Mouse (Mus musculus): Measurements from ENCODE around the gene Tas2r119. TPM values are rescaled to one million over a fixed set of nuclear protein-coding genes. Genes with fewer than 3 reads are reported as not detected.

Gene Tas2r119
- total RNA-seq, 2 experiments from 2014 or later, result not detected

DNA sequence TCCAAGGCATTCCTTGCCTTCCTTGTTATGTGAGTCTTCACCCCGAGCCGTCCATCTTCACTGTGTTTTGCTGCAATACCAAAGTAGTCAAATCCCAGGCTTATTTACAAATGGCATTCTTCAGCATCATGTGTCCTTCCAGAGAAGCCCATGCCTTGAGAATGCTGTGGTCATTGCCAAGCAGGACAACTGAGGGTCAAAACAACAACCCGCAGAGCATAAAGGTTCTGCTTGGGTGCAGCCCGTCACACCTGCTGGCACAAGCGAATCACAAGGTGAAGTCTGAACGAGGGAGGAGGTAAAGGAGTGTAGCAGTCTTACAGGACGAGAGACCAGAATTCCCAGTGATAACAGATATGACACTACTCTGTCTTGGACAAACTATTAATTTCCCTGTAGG is 45.9 kb downstream of the Tas2r119 start:
- intact Hi-C loops (cut with DNase I), result no loop called here
- no peak for DNase-seq

DNA sequence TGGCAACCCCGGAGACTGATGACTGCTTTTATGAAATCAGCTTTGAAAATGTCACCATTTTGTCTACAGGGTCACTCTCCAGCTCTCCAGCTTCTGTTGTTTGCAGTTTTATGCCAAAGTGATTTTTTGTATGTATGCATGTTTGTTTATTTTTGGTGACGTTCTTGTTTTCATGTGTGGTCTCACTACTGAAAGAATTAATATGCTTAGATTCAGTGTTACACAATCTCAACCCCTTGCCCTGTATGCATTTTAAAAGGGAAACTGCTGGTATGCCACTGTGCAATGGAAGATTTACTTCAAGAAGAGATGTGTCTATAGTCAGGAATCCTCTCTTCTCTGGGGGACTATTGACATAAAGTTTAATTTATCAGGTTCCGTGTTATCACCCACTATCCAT is 48.3 kb downstream of the Tas2r119 start:
- DNase-seq, result no peak
- intact Hi-C loops (cut with DNase I), result no loop called here

DNA sequence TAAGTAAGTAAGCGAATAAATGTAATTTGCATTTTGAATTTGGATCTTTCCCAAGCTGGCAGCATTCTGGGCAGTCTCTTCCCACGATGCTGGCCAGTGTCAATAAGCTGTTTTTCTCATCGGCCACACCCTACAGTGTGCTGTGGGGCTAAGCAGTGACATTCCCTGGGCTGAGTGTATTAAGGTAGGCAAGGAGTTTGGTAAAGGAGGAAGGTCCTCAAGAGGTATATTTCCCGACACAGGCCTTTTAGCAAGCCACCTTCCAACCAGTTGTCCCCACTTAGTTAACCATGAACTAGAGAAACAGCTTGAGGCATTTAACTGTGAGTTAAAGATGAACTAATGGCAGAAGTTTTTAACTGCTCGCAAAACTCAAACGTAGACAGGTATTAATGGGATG is 49.3 kb downstream of the Tas2r119 start:
- intact Hi-C loops (cut with DNase I), result no loop called here
- no peak for DNase-seq

DNA sequence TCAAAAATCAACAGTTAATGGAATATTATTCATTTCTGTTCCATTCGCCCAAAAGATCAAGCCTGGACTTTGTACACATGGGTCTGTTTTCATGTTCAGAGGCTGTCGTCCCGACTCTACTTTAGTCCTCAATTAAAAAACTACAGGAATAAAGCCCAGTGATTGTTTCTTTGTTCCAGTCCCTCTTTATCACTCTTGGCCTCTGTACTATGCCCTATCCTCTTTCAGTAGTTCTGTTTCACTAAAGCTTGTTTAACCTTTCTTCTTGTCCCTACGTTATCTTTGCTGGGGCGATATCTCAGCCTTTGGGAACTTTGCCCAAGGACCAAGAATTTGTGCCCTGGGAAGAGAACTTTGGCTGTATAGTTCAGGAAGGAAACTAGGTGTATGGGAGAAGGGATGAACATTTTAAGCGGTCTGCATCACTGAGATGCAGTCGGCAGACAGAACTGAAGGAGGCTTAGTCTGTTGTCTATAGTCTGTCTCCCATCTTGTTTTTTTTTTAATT is 49.9 kb downstream of the Tas2r119 start:
- DNase-seq, result no peak
- intact Hi-C loops (cut with DNase I), result no loop called here

Other genes starting within 250 kb of the Tas2r119 start
- 10 to 100 TPM in 1 of 2 experiments, 1 to 10 TPM in 1; 9.2 to 12.6 TPM for gene Sema5a, start 67.5 kb downstream of the Tas2r119 start, total RNA-seq (2021)